Mouse (Mus musculus): Measurements from ENCODE around the gene Hamp2.

The Hamp2 gene

GRCm38 (mm10) chr7:30888786-30889185 lies 35.7 kb downstream of the Hamp2 start:
- DNase-seq, result no peak

- DNase-seq, result no peak
Observed at GRCm38 (mm10) chr7:30887568-30888188, 36.8 kb downstream of the Hamp2 start.

GRCm38 (mm10) chr7:30886852-30887251 lies 37.6 kb downstream of the Hamp2 start:
- DNase-seq, result no peak

- no peak for DNase-seq
Observed at GRCm38 (mm10) chr7:30884047-30884446, 40.4 kb downstream of the Hamp2 start.

GRCm38 (mm10) chr7:30881367-30881766 lies 43.1 kb downstream of the Hamp2 start:
- DNase-seq, result no peak

GRCm38 (mm10) chr7:30880176-30880575 lies 44.3 kb downstream of the Hamp2 start, which contains the start of gene Cd22:
TSS of gene Cd22 (minus strand) at chr7:30880342.
- no peak for DNase-seq

- no peak for DNase-seq
Observed at GRCm38 (mm10) chr7:30878950-30879349, 45.5 kb downstream of the Hamp2 start.

- peak; percentile 59 for DNase-seq
Observed at GRCm38 (mm10) chr7:30873083-30873482, 51.4 kb downstream of the Hamp2 start.
